29 mouse cellular contexts compared by ENCODE assay signal in genomic region chr2:84967318-84967991, GRCm38 (mm10). TPM values are rescaled to one million over a fixed set of nuclear protein-coding genes. Genes with fewer than 3 reads are reported as not detected.
A peak's percentile ranks its signal among the peaks of the same experiment; 100 is the strongest.
DNase-seq lines count a peak whose midpoint lies in the region; ATAC-seq and TF ChIP-seq lines count a peak whose summit lies in the region.
"Had no signal": no experiment of that assay in that cellular context is flagged by ENCODE, and none has a peak within 500 bp of the region (broad histone marks: within the 10 kb centered on the region; RNA-seq: fewer than 3 reads in every experiment).

No protein-coding gene starts in this region.

- DNase-seq in liver (no peak), CH12.LX (ENCODE audit: extremely low read depth) (peak; percentile 85)
- no peak for DNase-seq in urinary bladder, adult 18-20 months (ENCODE audit: low spot score in 2 of 2)
- no peak for DNase-seq in layer of hippocampus, adult 11-12 months (ENCODE audit: low spot score)
- DNase-seq in embryo, embryonic 10.5 days (ENCODE audit: low spot score) = no peak
- DNase-seq: adrenal gland, postnatal 10 days; cerebellum, adult 9-10 months; gastrocnemius, postnatal 25 days; heart, postnatal 14 days; kidney, adult 2 months; kidney, postnatal 25 days; right cerebral cortex, postnatal 25 days; thymus, adult 18-20 months had no signal

- 0 out of 2 replicates have a peak overlapping the region, but pooled peaks have one; percentile 6 for H3K27ac ChIP-seq in liver, embryonic 12.5 days
- H3K27ac ChIP-seq in CH12.LX (ENCODE audit: insufficient read depth, low read depth) = peak overlapping the region; percentile 86
- H3K27ac ChIP-seq: embryonic facial prominence, embryonic 15.5 days; forebrain, embryonic 12.5 days had no signal

- no peak for ATAC-seq in liver, embryonic 12.5 days
- ATAC-seq in common myeloid progenitor, adult 5-6 weeks (replicated peaks; ENCODE audit: low read depth, poor library complexity, severe bottlenecking) = peak; percentile 99
- ATAC-seq in monocyte, adult 5-6 weeks (replicated peaks; ENCODE audit: insufficient number of reproducible peaks, low FRiP score, low TSS enrichment, poor library complexity, severe bottlenecking) = peak; percentile 78
- ATAC-seq: CD4-positive, CD25-positive, alpha-beta regulatory T cell, adult 4 months; hindbrain, embryonic 16.5 days had no signal

- peak; percentile 97 for TF ChIP-seq EP300 in CH12.LX (IDR thresholded peaks at IDR 0.05; ENCODE audit: low read length)

- TF ChIP-seq CTCF in CH12.LX (conservative IDR thresholded peaks at IDR 0.05 in 1 of 2, IDR thresholded peaks at IDR 0.05 in 1 of 2; ENCODE audit: low read depth in 2 of 2, low read length in 2 of 2) = no peak

- no peak; the same call in 1 of the 2 replicates for TF ChIP-seq RAD21 in CH12.LX (IDR thresholded peaks at IDR 0.05; ENCODE audit: low read depth, low read length)

- no peaks in the 10 kb centered on the region for H3K9me3 ChIP-seq in liver, embryonic 12.5 days (replicated peaks)
- no peaks in the 10 kb centered on the region for H3K9me3 ChIP-seq in CH12.LX (replicated peaks; ENCODE audit: low read length)
- H3K9me3 ChIP-seq: embryonic facial prominence, embryonic 15.5 days; forebrain, embryonic 12.5 days had no signal

- no peak overlapping the region for H3K4me2 ChIP-seq in liver, embryonic 12.5 days
- H3K4me2 ChIP-seq in CH12.LX (ENCODE audit: insufficient read depth, low read depth, poor library complexity, severe bottlenecking) = no peak overlapping the region; the same call in 1 of the 2 replicates
- H3K4me2 ChIP-seq: embryonic facial prominence, embryonic 15.5 days; forebrain, embryonic 12.5 days; heart, embryonic 11.5 days had no signal

- H3K36me3 ChIP-seq in liver, embryonic 12.5 days = no peaks in the 10 kb centered on the region
- H3K36me3 ChIP-seq in CH12.LX (replicated peaks in 1 of 2; ENCODE audit: control insufficient read depth in 1 of 2, insufficient read depth in 1 of 2, low read length in 1 of 2) = peaks cover 0 to 5% of the 10 kb centered on the region in 2 experiments
- H3K36me3 ChIP-seq: embryonic facial prominence, embryonic 15.5 days; forebrain, embryonic 12.5 days had no signal

- H3K9ac ChIP-seq in liver, embryonic 12.5 days = no peak overlapping the region
- peak overlapping the region; percentile 42; the same call in 1 of the 2 replicates for H3K9ac ChIP-seq in CH12.LX (ENCODE audit: insufficient read depth, low read depth)
- H3K9ac ChIP-seq: embryonic facial prominence, embryonic 15.5 days; forebrain, embryonic 12.5 days had no signal

- H3K79me2 ChIP-seq in CH12.LX (replicated peaks; ENCODE audit: control insufficient read depth, extremely low read depth, insufficient read depth, poor library complexity, severe bottlenecking) = no peaks in the 10 kb centered on the region

- TF ChIP-seq POLR2A in CH12.LX (IDR thresholded peaks at IDR 0.05; ENCODE audit: low read depth, low read length) = no peak

- dilution Hi-C loops in CH12.LX (cut with MboI; ENCODE audit: extremely low pct_ligation_motif_present, extremely low pct_unique_long_range_greater_than_20kb, low sequenced_read_pairs) = no loop called here

- H3K4me1 ChIP-seq in liver, embryonic 12.5 days = 0 out of 2 replicates have a peak, but pooled peaks cover 6% of the 10 kb centered on the region
- H3K4me1 ChIP-seq in CH12.LX (ENCODE audit: control insufficient read depth in 1 of 2, insufficient read depth in 2 of 2) = peaks cover 32 to 63% of the 10 kb centered on the region in 2 experiments
- H3K4me1 ChIP-seq: embryonic facial prominence, embryonic 15.5 days had no signal

- no peak overlapping the region for H3K4me3 ChIP-seq in liver, embryonic 12.5 days
- no peak overlapping the region for H3K4me3 ChIP-seq in CH12.LX (replicated peaks in 1 of 3; ENCODE audit: low read depth in 2 of 3, low read length in 2 of 3, poor library complexity in 1 of 3)
- H3K4me3 ChIP-seq: embryonic facial prominence, embryonic 15.5 days; forebrain, embryonic 12.5 days had no signal

- 46% methylated on average over 5 of the region's 5 CpGs for WGBS in liver, embryonic 12.5 days (ENCODE audit: insufficient replicate concordance)

- no peaks in the 10 kb centered on the region for H3K27me3 ChIP-seq in liver, embryonic 12.5 days (replicated peaks)
- H3K27me3 ChIP-seq in CH12.LX (replicated peaks) = no peaks in the 10 kb centered on the region
- H3K27me3 ChIP-seq: embryonic facial prominence, embryonic 15.5 days; forebrain, embryonic 12.5 days had no signal

- in situ Hi-C loops in CH12.LX (cut with MboI; ENCODE audit: low pct_ligation_motif_present, low pct_unique_long_range_greater_than_20kb, low sequenced_read_pairs) = no loop called here

TF ChIP-seq in CH12.LX, 34 proteins besides CTCF, POLR2A, EP300 and RAD21 (continues in another document):
- TF ChIP-seq TCF12 (IDR thresholded peaks at IDR 0.05; ENCODE audit: low read depth, low read length) (peak; percentile 79), CHD2 (IDR thresholded peaks at IDR 0.05; ENCODE audit: low read length) (peak; percentile 72), JUND (conservative IDR thresholded peaks at IDR 0.05; ENCODE audit: low read depth, low read length) (peak; percentile 74; the same call in 1 of the 2 replicates), USF2 (conservative IDR thresholded peaks at IDR 0.05; ENCODE audit: low read depth, low read length) (no peak), SMC3 (IDR thresholded peaks at IDR 0.05; ENCODE audit: low read depth, low read length) (0 out of 2 replicates have a peak, but pooled peaks have one; percentile 4), BHLHE40 (IDR thresholded peaks at IDR 0.05; ENCODE audit: low read depth, low read length) (peak; percentile 88), USF1 (IDR thresholded peaks at IDR 0.05; ENCODE audit: low read depth, low read length) (no peak), MAZ (IDR thresholded peaks at IDR 0.05; ENCODE audit: low read depth, low read length) (no peak), MYC (IDR thresholded peaks at IDR 0.05; ENCODE audit: low read depth, low read length) (peak; percentile 95), MXI1 (IDR thresholded peaks at IDR 0.05; ENCODE audit: low read depth, low read length) (peak; percentile 82; the same call in 1 of the 2 replicates), ELF1 (IDR thresholded peaks at IDR 0.05; ENCODE audit: low read depth, low read length) (peak; percentile 68), ETS1 (conservative IDR thresholded peaks at IDR 0.05; ENCODE audit: low read depth, low read length) (peak; percentile 65), ZC3H11A (IDR thresholded peaks at IDR 0.05; ENCODE audit: low read depth, low read length) (no peak), NRF1 (IDR thresholded peaks at IDR 0.05; ENCODE audit: low read depth, low read length) (no peak), KAT2A (IDR thresholded peaks at IDR 0.05; ENCODE audit: insufficient replicate concordance, low read length) (no peak), NELFE (IDR thresholded peaks at IDR 0.05; ENCODE audit: low read depth, low read length) (no peak), IRF4 (IDR thresholded peaks at IDR 0.05; ENCODE audit: low read depth, low read length) (peak; percentile 94), HCFC1 (IDR thresholded peaks at IDR 0.05; ENCODE audit: low read depth, low read length) (peak; percentile 45), ZMIZ1 (IDR thresholded peaks at IDR 0.05; ENCODE audit: low read depth, low read length) (0 out of 2 replicates have a peak, but pooled peaks have one; percentile 19), MEF2A (IDR thresholded peaks at IDR 0.05; ENCODE audit: borderline replicate concordance, low read depth, low read length) (peak; percentile 80; the same call in 1 of the 2 replicates), MAX (IDR thresholded peaks at IDR 0.05; ENCODE audit: low read length) (peak; percentile 94), E2F4 (IDR thresholded peaks at IDR 0.05; ENCODE audit: insufficient replicate concordance, low read depth, low read length) (no peak), JUN (IDR thresholded peaks at IDR 0.05; ENCODE audit: insufficient read depth, low read depth, low read length) (no peak), UBTF (IDR thresholded peaks at IDR 0.05; ENCODE audit: low read depth, low read length) (no peak), ZKSCAN1 (IDR thresholded peaks at IDR 0.05; ENCODE audit: borderline replicate concordance, low read depth, low read length) (no peak; the same call in 1 of the 2 replicates), GABPA (IDR thresholded peaks at IDR 0.05; ENCODE audit: insufficient replicate concordance, low read depth, low read length) (no peak), RCOR1 (conservative IDR thresholded peaks at IDR 0.05; ENCODE audit: low read depth, low read length) (peak; percentile 86; the same call in 1 of the 2 replicates), CHD1 (IDR thresholded peaks at IDR 0.05; ENCODE audit: low read depth, low read length) (0 out of 2 replicates have a peak, but pooled peaks have one; percentile 54), TBP (conservative IDR thresholded peaks at IDR 0.05; ENCODE audit: low read depth, low read length) (no peak), MAFK (IDR thresholded peaks at IDR 0.05; ENCODE audit: insufficient replicate concordance, low read length) (peak; percentile 36; the same call in 1 of the 2 replicates), POLR2AphosphoS2 (IDR thresholded peaks at IDR 0.05; ENCODE audit: low read depth, low read length) (no peak)

RNA-seq across cellular contexts. Expression of gene Prg2, which starts 12.8 kb away (rescaled TPM):
- 27.7 and 79.1 TPM in 2 replicates for polyA plus RNA-seq in liver, embryonic 12.5 days (2016; fragmentation: Nextera tagmentation; extraction: Ambion mirVana)
- total RNA-seq in CH12.LX (2012; rRNA removed) (0.81 and 1.5 TPM in 2 replicates), CH12.LX (2014; rRNA removed) (0.60 and 1.1 TPM in 2 replicates)
- polyA plus RNA-seq in CH12.LX (2012; ENCODE audit: insufficient read length, low read depth) = 0.49 and 0.93 TPM in 2 replicates
- 26.2 and 36.6 TPM in 2 replicates for total RNA-seq in common myeloid progenitor, adult 5-6 weeks (2017)
- total RNA-seq in monocyte, adult 5-6 weeks (2017) = 1.2 to 3.6 TPM in 2 of 3 replicates, not detected in the other
- total RNA-seq: gastrocnemius, postnatal 25 days; heart, postnatal 14 days; layer of hippocampus, postnatal 14 days; left cerebral cortex, postnatal 10 days; midbrain, postnatal 0 days had no signal
- polyA plus RNA-seq: CD4-positive, CD25-positive, alpha-beta regulatory T cell, adult 4 months; embryonic facial prominence, embryonic 15.5 days; forebrain, embryonic 12.5 days; hindbrain, embryonic 16.5 days; lung, embryonic 16.5 days; midbrain, postnatal 0 days; neural tube, embryonic 11.5 days; stomach, embryonic 14.5 days had no signal

RNA-seq across cellular contexts. Expression of gene Prg3, which starts 20.6 kb away (rescaled TPM):
- 3.1 and 7.1 TPM in 2 replicates for polyA plus RNA-seq in liver, embryonic 12.5 days (2016; fragmentation: Nextera tagmentation; extraction: Ambion mirVana)
- total RNA-seq in CH12.LX (2012; rRNA removed) = not detected in 2 replicates
- total RNA-seq in CH12.LX (2014; rRNA removed) = not detected in 2 replicates
- polyA plus RNA-seq in CH12.LX (2012; ENCODE audit: insufficient read length, low read depth) = not detected in 2 replicates
- 2.8 and 7.1 TPM in 2 replicates for total RNA-seq in common myeloid progenitor, adult 5-6 weeks (2017)
- not detected in 3 replicates for total RNA-seq in monocyte, adult 5-6 weeks (2017)
- total RNA-seq: gastrocnemius, postnatal 25 days; heart, postnatal 14 days; layer of hippocampus, postnatal 14 days; left cerebral cortex, postnatal 10 days; megakaryocyte-erythroid progenitor cell, adult 5-6 weeks; midbrain, postnatal 0 days had no signal
- polyA plus RNA-seq: CD4-positive, CD25-positive, alpha-beta regulatory T cell, adult 4 months; embryonic facial prominence, embryonic 15.5 days; forebrain, embryonic 12.5 days; hindbrain, embryonic 16.5 days; limb, embryonic 14.5 days; lung, embryonic 16.5 days; midbrain, postnatal 0 days; neural tube, embryonic 11.5 days; stomach, embryonic 14.5 days had no signal

RNA-seq across cellular contexts. Expression of gene Slc43a3, which starts 31.1 kb away (rescaled TPM):
- polyA plus RNA-seq in liver, embryonic 12.5 days (2016; fragmentation: Nextera tagmentation; extraction: Ambion mirVana) = 127 and 128 TPM in 2 replicates
- total RNA-seq in CH12.LX (2012; rRNA removed) = 121 and 136 TPM in 2 replicates
- total RNA-seq in CH12.LX (2014; rRNA removed) = 163 and 176 TPM in 2 replicates
- 140 and 174 TPM in 2 replicates for polyA plus RNA-seq in CH12.LX (2012; ENCODE audit: insufficient read length, low read depth)
- 91.9 and 105 TPM in 2 replicates for total RNA-seq in common myeloid progenitor, adult 5-6 weeks (2017)
- total RNA-seq in monocyte, adult 5-6 weeks (2017) = 4.1 to 5.3 TPM (median 4.8 TPM) in 3 replicates

Comparison
In these comparisons a context has a peak if more than half of its experiments do, and no peak if none do; other contexts are left out.
1. RNA of gene Slc43a3, which starts 31.1 kb away (total RNA-seq): 121 to 176 TPM in CH12.LX and 91.9 to 105 TPM in common myeloid progenitor, adult 5-6 weeks; 4.1 to 5.3 TPM in monocyte, adult 5-6 weeks; every median in the first group is over 10 times any median in the second.